Mouse (Mus musculus) B cell, adult 67 days (primary cell): ENCODE data around the gene Tnr. TPM values are rescaled to one million over a fixed set of nuclear protein-coding genes. Genes with fewer than 3 reads are reported as not detected.

Experiments
- total RNA-seq, 2 experiments: library from RNA; stranded (reverse); gene quantifications; 4 replicates each; pipeline ENCODE4 v1.2.4; 2023

Gene Tnr
- not detected for total RNA-seq

DNA sequence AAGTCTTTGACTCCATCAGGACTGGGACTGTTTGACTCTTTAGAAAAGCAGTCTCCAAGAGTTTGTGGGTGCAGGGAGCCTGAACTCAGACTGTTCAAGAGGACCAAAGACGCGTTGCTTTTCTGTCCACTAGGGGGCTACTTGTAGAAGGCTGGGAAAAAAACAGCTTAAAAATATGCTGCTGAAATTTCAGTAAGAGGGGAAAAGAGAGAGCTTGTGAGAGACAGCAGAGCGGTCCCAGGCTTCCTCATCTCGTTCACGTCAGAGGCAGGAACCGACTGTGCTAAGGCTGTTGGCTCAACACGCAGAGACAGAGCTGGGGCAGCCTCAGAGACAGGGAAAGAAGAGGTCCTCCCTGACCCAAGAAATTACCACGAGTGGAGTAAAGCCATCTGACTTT lies at the start of gene Tnr:
Tnr (plus strand) TSS at position 192 of the 400 bp plus-strand sequence.

